Mouse (Mus musculus) cerebellum, adult 2 months (tissue): ENCODE results near the gene Gm20458. TPM values are rescaled to one million over a fixed set of nuclear protein-coding genes. Genes with fewer than 3 reads are reported as not detected.
A peak's percentile ranks its signal among the peaks of the same experiment; 100 is the strongest.

Experiments used
- DNase-seq, 2 experiments: peaks; one replicate each; pipeline ENCODE4 v3.0.0; 2021
- H3K27ac ChIP-seq: fragments of 200-500 bp; 2 replicates; pipeline ENCODE4 v1.5.1; 2012; ENCODE audit warnings: low read length, control low read depth, inconsistent platforms; ENCODE audit not compliant: insufficient read depth
- H3K27me3 ChIP-seq: fragments of 200-500 bp; 2 replicates; pipeline ENCODE4 v1.6.1; 2012; ENCODE audit warnings: inconsistent platforms, mild to moderate bottlenecking, low read length, moderate library complexity; ENCODE audit not compliant: control insufficient read depth, insufficient read depth
- H3K4me1 ChIP-seq: fragments of 200-500 bp; 2 replicates; pipeline ENCODE4 v1.6.1; 2011; ENCODE audit warnings: low read length; ENCODE audit not compliant: control insufficient read depth, insufficient read depth
- H3K4me3 ChIP-seq: fragments of 200-500 bp; replicated peaks from 2 replicates; pipeline ENCODE3; 2011; ENCODE audit warnings: mild to moderate bottlenecking, low read depth, low read length, control low read depth; ENCODE audit not compliant: insufficient read depth
- CTCF ChIP-seq: fragments of 200-500 bp; IDR thresholded peaks from 2 replicates; pipeline ENCODE4 v1.5.1; 2011; ENCODE audit warnings: low read depth, mild to moderate bottlenecking, control low read depth, low read length, moderate library complexity, borderline replicate concordance; ENCODE audit not compliant: insufficient read depth
- POLR2A ChIP-seq: fragments of 200-500 bp; IDR thresholded peaks from 2 replicates; pipeline ENCODE4 v1.6.1; 2011; ENCODE audit warnings: low read length, control low read depth, borderline replicate concordance; ENCODE audit not compliant: insufficient read depth
- WGBS: fragments of 180-500 bp; shearing (Covaris S2); methylation state at CpG from one replicate; pipeline ENCODE4 v1.1.7; 2018; 5-methylcytosine and 5-hydroxymethylcytosine counted together
- polyA plus RNA-seq: library from polyadenylated mRNA; depleted of rRNA; stranded (reverse); fragments of >200 nt; gene quantifications from 2 replicates; pipeline ENCODE4 v1.2.3, GENCODE M21; 2012

The Gm20458 gene
- polyA plus RNA-seq, 1 experiment = 16.7 TPM

- 6% methylated on average over 29 of the region's 29 CpGs for WGBS
- TF ChIP-seq POLR2A = no peak
- no peak for TF ChIP-seq CTCF
- H3K4me3 ChIP-seq = peak overlapping the region; percentile 45
- H3K4me1 ChIP-seq = no peaks in the 10 kb centered on the region
- no peak for DNase-seq
- H3K27ac ChIP-seq = no peak overlapping the region; the same call in 1 of the 2 replicates
- no peaks in the 10 kb centered on the region for H3K27me3 ChIP-seq
These were observed 18.3 kb upstream of the Gm20458 start for GRCm38 (mm10) chr2:164442315-164443050.

- peak overlapping the region; percentile 45 for H3K4me3 ChIP-seq
- WGBS = under 1% methylated on average over 26 of the region's 26 CpGs
- peak; percentile 43 to 44 for DNase-seq
- TF ChIP-seq POLR2A = peak; percentile 35; the same call in 1 of the 2 replicates
- TF ChIP-seq CTCF = no peak
- no peaks in the 10 kb centered on the region for H3K27me3 ChIP-seq
- H3K27ac ChIP-seq = no peak overlapping the region
- no peaks in the 10 kb centered on the region for H3K4me1 ChIP-seq
These were observed 17.7 kb upstream of the Gm20458 start for GRCm38 (mm10) chr2:164443051-164443437.

DNA sequence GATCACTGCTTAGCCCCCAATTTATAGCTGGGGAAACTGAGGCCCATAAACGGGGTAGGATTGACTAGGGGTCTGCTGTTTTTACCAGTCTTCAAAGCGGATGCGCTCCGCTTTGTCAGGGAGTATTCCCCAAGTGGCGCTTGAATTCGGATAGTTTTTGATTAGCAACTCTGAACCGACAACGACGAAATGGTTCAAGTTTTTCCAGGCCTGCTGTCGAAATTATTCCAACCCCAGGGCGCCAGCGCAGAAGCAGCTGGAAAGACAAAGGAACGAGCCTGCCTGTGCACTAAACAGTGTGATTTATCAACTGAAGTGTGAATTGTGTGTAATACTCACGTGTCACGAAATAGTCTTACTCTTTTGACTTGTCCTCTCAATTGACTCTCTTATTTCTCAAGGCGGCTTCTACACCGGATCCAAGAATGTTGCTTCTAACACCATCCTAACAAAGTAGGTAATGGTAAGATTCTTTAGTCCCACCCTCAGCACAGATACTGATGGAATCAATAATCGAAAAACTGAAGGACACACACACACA, 17.2 kb upstream of the Gm20458 start, which contains the start of gene Sdc4:
Gene Sdc4, minus strand, starts transcription at position 428 of the 541 bp plus-strand sequence.
- TF ChIP-seq POLR2A (no peak), CTCF (no peak)
- no peak within 1 kb of the TSS for H3K27ac ChIP-seq
- 13% methylated on average over 18 of the region's 18 CpGs for WGBS
- peak within 1 kb of the TSS; percentile 45 for H3K4me3 ChIP-seq
- no peaks in the 10 kb centered on the region for H3K27me3 ChIP-seq
- DNase-seq = no peak
- H3K4me1 ChIP-seq = no peaks in the 10 kb centered on the region

DNA sequence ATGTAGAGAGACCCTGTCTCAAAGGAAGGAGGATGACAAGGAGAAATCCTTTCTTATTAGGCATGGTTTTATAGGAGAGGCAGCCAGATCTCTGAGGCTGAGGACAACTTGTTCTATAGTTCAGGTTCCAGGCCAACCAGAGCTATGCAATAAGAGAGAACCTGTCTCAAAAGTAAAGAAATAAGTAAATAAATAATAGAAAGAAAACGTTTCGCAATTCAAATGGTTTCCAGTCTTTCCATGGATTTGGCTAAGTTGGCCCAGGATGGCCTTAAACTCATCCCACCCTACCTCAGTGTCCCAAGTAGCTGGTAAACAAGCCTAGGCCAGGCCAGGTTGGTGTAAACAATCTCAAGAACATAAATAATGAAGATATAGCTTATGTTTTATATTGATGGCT, 16.1 kb upstream of the Gm20458 start:
- no peak overlapping the region for H3K27ac ChIP-seq
- no peaks in the 10 kb centered on the region for H3K4me1 ChIP-seq
- no peaks in the 10 kb centered on the region for H3K27me3 ChIP-seq
- no peak for DNase-seq
- H3K4me3 ChIP-seq = no peak overlapping the region
- 89% methylated on average over 2 of the region's 2 CpGs for WGBS
- no peak for TF ChIP-seq POLR2A
- no peak for TF ChIP-seq CTCF

DNA sequence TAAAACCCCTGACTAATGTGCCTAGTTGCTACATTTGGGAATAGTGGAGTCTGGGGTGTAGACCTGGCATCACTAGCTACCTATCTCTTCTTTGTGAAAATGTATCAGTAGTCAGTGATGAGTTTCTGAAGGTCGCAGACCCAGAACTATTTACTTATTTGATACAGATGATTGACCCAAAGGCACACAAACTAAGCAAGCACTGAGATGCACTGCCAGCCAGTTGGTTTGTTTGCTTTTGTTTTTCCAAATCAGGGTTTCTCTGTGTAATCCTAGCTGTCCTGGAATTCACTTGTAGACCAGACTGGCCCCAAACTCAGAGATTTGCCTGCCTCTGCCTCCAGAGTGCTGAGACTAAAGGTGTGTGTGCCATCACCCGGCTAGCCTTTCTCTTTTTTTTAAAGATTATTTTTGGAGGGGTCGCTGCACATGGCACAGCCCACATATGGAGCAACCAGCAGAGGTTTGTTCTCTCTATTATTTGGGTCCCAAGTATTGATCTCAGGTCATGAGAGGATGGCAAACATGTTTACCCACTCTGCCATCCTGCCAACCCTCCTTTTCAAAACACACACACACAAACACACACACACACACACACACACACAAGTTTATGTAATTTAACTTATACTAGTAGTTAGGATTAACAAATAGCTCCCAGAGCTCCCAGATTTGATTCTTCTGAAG, 15.2 kb upstream of the Gm20458 start:
- TF ChIP-seq POLR2A (no peak), CTCF (no peak)
- Histone ChIP-seq H3K4me1 (no peaks in the 10 kb centered on the region), H3K4me3 (no peak overlapping the region), H3K27ac (no peak overlapping the region), H3K27me3 (no peaks in the 10 kb centered on the region)
- WGBS = 78% methylated on average over 3 of the region's 3 CpGs
- DNase-seq = no peak

DNA sequence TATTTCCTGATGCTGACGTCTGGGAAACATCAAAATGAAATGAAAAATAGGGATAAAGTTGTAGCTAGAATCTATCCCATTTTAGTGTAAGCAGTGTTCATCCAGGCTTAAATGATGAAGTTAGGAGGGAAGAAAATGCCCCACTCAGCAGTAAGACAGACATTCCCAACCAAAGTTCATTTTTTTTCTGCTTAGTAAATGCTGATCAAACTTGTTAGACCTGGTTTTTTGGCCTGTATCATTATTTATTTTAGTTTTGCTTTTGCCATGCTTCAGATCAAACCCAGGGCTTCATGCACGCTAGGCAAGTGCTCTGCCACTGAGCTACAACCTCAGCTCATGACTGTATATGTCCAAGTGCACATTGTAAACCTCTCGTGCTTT, 14.7 kb upstream of the Gm20458 start:
- TF ChIP-seq POLR2A (no peak), CTCF (no peak)
- WGBS = 73% methylated on average over 3 of the region's 3 CpGs
- Histone ChIP-seq H3K27ac (no peak overlapping the region), H3K4me3 (no peak overlapping the region), H3K27me3 (no peaks in the 10 kb centered on the region), H3K4me1 (no peaks in the 10 kb centered on the region)
- no peak for DNase-seq

DNA sequence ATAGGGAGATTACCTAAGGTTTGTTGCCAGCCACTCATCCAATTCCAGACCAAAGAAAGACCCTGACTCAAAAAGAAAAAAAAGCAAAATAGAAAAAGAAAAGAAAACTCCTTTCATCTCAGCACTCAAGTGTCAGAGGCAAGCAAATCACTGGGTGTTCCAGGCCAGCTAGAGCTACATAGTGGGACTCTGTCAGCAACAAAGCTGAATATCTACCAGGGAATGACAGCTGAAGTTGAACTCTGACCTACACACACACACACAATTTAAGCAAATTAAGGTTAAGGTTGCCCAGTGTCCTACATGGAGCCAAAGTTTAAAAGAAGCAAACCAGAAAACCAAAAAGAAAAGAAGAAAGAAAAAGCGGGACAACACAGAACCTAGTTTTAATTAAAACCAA, 12.6 kb upstream of the Gm20458 start:
- DNase-seq = no peak
- Histone ChIP-seq H3K4me3 (no peak overlapping the region), H3K27ac (no peak overlapping the region), H3K4me1 (no peaks in the 10 kb centered on the region), H3K27me3 (no peaks in the 10 kb centered on the region)
- WGBS = 86% methylated on average over 1 of the region's 1 CpGs
- TF ChIP-seq POLR2A (no peak), CTCF (no peak)

DNA sequence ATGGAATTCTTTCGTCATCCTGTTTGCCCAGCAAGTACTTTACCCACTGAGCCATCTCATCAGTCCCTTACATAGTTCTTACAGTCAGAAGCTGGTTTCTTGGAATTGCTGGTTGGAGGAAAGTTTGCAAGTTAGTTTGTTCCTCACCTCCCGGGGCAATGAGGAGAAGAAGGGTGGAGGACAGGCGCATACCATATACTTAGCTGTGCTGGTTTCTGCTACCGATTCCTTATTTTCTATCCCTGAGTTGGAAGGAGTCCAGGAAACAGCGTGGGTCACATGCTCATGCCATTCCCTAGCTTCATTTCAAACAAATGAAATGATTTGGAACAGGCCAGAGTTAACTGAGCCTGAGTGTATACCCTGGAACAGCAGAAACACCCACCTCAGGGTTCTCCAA, 11.8 kb upstream of the Gm20458 start:
- Histone ChIP-seq H3K27me3 (no peaks in the 10 kb centered on the region), H3K4me3 (no peak overlapping the region), H3K4me1 (no peaks in the 10 kb centered on the region), H3K27ac (no peak overlapping the region)
- TF ChIP-seq POLR2A = no peak
- no peak for TF ChIP-seq CTCF
- 62% methylated on average over 5 of the region's 5 CpGs for WGBS
- no peak for DNase-seq
